Mouse (Mus musculus) lung, adult 2 months (tissue): ENCODE measurements around the gene Fam3c.

Experiments
- CTCF ChIP-seq: fragments of 200-500 bp; IDR thresholded peaks from 2 replicates; pipeline ENCODE4 v1.5.1; 2011; ENCODE audit warnings: mild to moderate bottlenecking, low read length, control low read depth; ENCODE audit not compliant: insufficient read depth
- POLR2A ChIP-seq: fragments of 200-500 bp; IDR thresholded peaks from 2 replicates; pipeline ENCODE4 v1.6.1; 2011; ENCODE audit warnings: low read depth, mild to moderate bottlenecking, control low read depth, low read length, borderline replicate concordance; ENCODE audit errors: extremely low read depth

DNA sequence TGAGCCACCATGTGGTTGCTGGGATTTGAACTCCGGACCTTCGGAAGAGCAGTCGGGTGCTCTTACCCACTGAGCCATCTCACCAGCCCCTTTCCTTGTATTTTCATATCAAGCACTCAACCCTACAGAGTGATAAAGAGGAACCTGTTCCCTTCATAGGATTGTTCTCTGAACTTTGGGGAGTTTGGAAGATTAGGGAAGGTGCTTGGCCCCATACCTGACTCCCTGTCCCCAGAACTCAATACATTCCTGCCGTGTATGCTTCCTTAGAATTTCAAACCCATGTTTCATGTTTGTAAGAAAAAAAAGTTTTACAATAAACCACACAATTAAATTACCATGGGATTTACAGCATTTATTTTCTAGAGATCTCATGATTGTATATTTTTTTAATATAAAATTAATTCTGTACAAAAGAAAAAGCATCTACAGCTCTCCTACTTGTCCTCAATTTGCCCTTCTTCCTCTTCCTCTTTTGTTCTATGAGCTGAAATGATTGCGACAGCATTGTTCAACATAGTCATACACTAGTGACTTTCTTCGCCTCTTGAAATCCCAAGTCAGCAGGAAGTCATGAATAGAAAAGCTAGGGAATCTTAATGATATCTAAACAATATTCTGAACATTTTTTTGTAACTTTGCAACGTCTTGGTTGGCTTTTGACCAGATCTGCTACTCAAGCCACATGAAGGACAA, 42.2 kb upstream of the Fam3c start:
- TF ChIP-seq CTCF (no peak), POLR2A (no peak)
